24 mouse cellular contexts compared by ENCODE assay signal in genomic region chr10:119960915-119961314, GRCm38 (mm10).
"Had no signal": no experiment of that assay in that cellular context is flagged by ENCODE, and none has a peak within 500 bp of the region (broad histone marks: within the 10 kb centered on the region; RNA-seq: fewer than 3 reads in every experiment).

No protein-coding gene starts in this region.

- H3K4me3 ChIP-seq: embryonic facial prominence, embryonic 10.5 days; embryonic facial prominence, embryonic 12.5 days; embryonic facial prominence, embryonic 13.5 days; embryonic facial prominence, embryonic 15.5 days; erythroblast, embryonic 14.5 days; forebrain, embryonic 10.5 days; forebrain, embryonic 12.5 days; forebrain, embryonic 13.5 days; forebrain, embryonic 15.5 days; gastrocnemius, adult 2 months; heart, adult 2 months; heart, embryonic 10.5 days had no signal

- H3K9me3 ChIP-seq: embryonic facial prominence, embryonic 10.5 days; embryonic facial prominence, embryonic 12.5 days; embryonic facial prominence, embryonic 13.5 days; embryonic facial prominence, embryonic 15.5 days; forebrain, embryonic 10.5 days; forebrain, embryonic 12.5 days; forebrain, embryonic 13.5 days; forebrain, embryonic 15.5 days; heart, embryonic 10.5 days had no signal

- H3K27me3 ChIP-seq: embryonic facial prominence, embryonic 12.5 days; embryonic facial prominence, embryonic 13.5 days; embryonic facial prominence, embryonic 15.5 days; forebrain, embryonic 12.5 days; forebrain, embryonic 15.5 days had no signal

- H3K4me1 ChIP-seq: embryonic facial prominence, embryonic 15.5 days had no signal

- H3K4me2 ChIP-seq: embryonic facial prominence, embryonic 12.5 days; embryonic facial prominence, embryonic 13.5 days; embryonic facial prominence, embryonic 15.5 days; forebrain, embryonic 12.5 days; forebrain, embryonic 13.5 days; forebrain, embryonic 15.5 days had no signal

- H3K27ac ChIP-seq: embryonic facial prominence, embryonic 10.5 days; embryonic facial prominence, embryonic 12.5 days; embryonic facial prominence, embryonic 13.5 days; embryonic facial prominence, embryonic 15.5 days; forebrain, embryonic 10.5 days; forebrain, embryonic 12.5 days; forebrain, embryonic 13.5 days; forebrain, embryonic 15.5 days; gastrocnemius, adult 2 months; heart, adult 2 months; heart, embryonic 10.5 days had no signal

- H3K36me3 ChIP-seq: embryonic facial prominence, embryonic 10.5 days; embryonic facial prominence, embryonic 12.5 days; embryonic facial prominence, embryonic 13.5 days; embryonic facial prominence, embryonic 15.5 days; forebrain, embryonic 10.5 days; forebrain, embryonic 12.5 days; forebrain, embryonic 15.5 days; heart, embryonic 10.5 days had no signal

- DNase-seq: cerebellum, adult 9-11 months; cerebellum, postnatal 10 days; cerebellum, postnatal 14 days; cerebellum, postnatal 25 days; cerebellum, postnatal 36 days; embryo, embryonic 11 days; forebrain, postnatal 0 days; gastrocnemius, adult 2 months; gastrocnemius, postnatal 10 days; gastrocnemius, postnatal 14 days; gastrocnemius, postnatal 25 days; gastrocnemius, postnatal 36 days; heart, adult 18-20 months; heart, adult 2 months had no signal

- H3K9ac ChIP-seq: embryonic facial prominence, embryonic 12.5 days; embryonic facial prominence, embryonic 13.5 days; embryonic facial prominence, embryonic 15.5 days; forebrain, embryonic 12.5 days; forebrain, embryonic 13.5 days; forebrain, embryonic 15.5 days; forebrain, postnatal 0 days had no signal
